Mouse (Mus musculus) ES-E14 (cell line): Measurements from ENCODE around the gene Dlx3.

Source experiments
- CHD2 ChIP-seq: IDR thresholded peaks from 2 replicates; pipeline ENCODE4 v1.6.1; 2014; ENCODE audit warnings: mild to moderate bottlenecking, low read depth, low read length, inconsistent platforms
- HCFC1 ChIP-seq: IDR thresholded peaks from 2 replicates; pipeline ENCODE4 v1.6.1; 2012; ENCODE audit warnings: low read length, inconsistent platforms, borderline replicate concordance; ENCODE audit not compliant: insufficient read depth
- MAFK ChIP-seq: IDR thresholded peaks from 2 replicates; pipeline ENCODE4 v1.6.1; 2014; ENCODE audit warnings: mild to moderate bottlenecking, low read depth, low read length, inconsistent platforms; ENCODE audit not compliant: insufficient read depth
- ZC3H11A ChIP-seq: IDR thresholded peaks from 2 replicates; pipeline ENCODE4 v1.6.1; 2012; ENCODE audit warnings: low read depth, mild to moderate bottlenecking, inconsistent platforms, low read length, borderline replicate concordance

DNA sequence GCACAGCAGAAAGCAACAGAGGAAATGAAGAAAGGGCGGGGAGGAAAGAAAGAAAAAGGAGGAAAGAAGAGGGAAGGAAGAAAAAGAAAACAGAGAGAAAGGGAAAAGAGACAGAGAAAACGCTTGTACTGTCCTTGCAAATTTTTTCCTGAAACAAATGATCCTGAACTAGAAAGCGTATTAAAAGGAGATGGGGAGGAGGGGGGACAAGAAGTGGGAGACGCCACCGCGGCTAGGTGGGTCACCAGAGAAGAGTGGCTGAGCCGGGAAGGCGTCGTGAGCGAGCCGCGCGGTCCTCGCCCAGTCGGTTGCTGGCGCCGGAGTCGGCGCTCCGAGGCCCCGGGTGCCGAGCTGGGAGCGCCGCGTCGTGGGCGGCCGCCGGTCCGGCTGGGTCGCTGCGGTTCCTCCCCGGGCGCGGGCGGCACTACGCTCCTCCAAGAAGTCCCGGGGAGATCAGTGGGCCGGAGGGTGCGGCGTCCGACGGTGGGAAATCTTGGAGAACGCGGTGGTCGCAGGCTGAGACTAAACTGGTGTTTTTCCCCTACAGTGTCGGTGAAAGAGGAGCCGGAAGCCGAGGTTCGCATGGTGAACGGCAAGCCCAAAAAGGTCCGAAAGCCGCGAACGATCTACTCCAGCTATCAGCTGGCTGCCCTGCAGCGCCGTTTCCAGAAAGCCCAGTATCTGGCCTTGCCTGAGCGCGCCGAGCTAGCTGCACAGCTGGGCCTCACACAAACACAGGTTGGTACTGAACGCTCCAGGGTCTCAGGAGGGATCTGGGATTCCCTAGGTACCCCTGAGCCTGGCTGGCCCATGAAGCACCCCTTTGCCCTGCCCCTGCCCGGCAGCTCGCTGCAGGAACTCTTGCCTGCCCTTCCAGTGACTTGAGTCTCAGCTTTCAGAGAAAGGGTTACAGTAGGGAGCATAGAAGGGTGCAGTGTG, 1.5 kb downstream of the Dlx3 start:
- TF ChIP-seq HCFC1 (no peak), CHD2 (no peak), MAFK (no peak), ZC3H11A (no peak)
